Mouse (Mus musculus) R1 (cell line): ENCODE measurements around the gene Acad9.
"Not testable (repeated sequence)": the region's sequence is repeated elsewhere in the genome, so short reads cannot be mapped to it uniquely, and the experiment has no call there.

Source experiments
- DNase-seq: peaks from one replicate; pipeline ENCODE4 v3.0.0-alpha.2; 2018; ENCODE audit warnings: low read depth, low spot score

Acad9 gene

DNA sequence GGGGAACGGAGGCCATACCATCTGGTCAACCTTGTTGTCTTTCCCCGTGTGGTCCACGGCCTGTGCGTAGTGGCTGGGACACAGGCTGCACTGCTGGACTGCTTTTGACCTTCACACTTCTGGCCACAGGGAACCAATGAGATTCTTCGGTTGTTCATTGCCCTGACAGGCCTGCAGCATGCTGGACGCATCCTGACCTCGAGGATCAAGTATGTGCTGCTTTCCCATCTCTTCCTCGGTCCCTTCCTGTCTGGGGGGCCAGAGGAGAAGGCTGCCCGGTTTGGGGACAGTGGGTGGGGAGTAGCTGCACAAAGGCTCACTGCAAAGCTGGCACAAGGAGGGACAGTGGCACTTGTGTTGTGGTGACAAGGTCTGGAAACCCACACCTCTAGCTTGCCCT, 21.8 kb downstream of the Acad9 start:
- DNase-seq: no peak

- peak; percentile 90 for DNase-seq
These were observed 29.6 kb downstream of the Acad9 start for GRCm38 (mm10) chr3:36095371-36095770.

DNA sequence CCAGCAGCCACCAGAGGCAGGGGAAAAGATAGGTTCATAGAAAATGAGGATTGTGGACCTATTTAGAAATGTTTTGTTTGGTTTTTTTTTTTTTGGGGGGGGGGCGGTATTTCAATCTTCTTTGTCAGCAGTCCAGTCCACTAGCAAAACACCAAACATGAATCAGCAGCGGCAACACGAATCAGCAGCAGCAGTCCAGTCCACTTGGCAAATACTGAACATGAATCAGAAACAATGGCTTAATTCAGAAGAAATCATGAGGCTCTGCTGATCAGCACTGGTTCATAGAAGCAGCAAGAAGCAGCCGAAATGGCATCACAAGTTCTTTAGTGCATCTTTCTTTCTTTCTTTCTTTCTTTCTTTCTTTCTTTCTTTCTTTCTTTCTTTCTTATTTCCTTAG, 50.3 kb downstream of the Acad9 start:
- no peak for DNase-seq

DNA sequence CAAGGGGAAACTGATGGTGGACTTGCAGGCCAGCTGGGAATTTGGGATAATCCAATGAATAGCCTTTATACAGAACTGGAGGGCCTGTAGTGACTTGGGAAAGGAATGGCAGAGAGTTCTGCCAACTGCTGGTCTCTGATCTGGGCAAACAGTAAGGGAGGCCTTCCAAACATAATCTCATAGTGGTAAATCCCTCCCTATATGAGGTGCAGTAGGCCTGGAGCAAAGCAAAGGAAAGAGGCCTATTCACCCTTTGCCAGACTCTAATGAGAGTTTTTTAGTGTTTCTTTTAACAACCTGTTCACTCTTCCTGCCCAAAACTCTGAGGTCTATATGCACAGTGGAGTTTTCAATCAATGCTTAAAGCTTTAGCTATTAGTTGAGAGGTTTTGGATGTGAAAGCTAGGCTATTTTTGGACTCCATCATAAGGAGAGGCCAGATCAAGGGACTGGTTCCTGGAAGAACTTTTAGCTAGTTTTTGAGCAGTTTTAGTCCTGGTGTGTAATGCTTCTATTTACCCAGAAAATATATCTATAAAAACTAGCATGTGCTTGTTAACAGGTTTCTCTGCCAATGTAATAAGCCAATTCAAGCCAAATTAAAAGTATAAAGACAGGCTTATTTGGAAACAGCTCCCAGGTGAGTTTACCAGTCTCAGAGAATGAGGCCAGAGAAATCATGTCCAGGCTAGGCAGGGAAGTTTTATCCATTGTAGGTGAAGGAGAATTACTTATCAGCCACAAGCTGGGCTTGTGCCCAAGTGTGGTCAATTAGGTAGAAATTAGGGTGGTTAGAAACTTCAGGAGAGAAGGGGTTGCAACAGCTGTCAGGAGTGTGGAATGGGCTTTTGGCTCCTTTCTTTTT, 54.1 kb downstream of the Acad9 start:
- no peak for DNase-seq

- not testable (repeated sequence) for DNase-seq
These were observed 60.4 kb downstream of the Acad9 start for GRCm38 (mm10) chr3:36126176-36126575.

DNA sequence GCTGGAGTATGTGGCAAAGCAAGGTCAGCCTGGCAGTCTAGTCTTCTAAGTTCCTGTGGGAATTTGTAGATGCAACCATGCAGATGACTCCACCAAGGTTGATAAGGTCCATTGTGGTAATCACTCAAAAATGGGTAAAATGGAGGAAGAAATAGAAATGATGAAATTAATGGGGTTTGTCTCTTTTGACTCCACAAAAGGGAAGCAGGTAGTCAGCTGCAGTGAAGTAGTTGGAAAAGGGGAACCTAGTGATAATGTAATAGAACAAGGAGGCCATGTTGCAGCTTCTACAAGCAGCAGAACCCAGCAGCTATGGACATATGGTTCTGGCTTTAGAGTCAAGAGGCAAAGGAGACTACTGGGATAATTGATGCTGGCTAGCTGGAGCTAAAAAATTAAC, 70.4 kb downstream of the Acad9 start:
- no peak for DNase-seq

DNA sequence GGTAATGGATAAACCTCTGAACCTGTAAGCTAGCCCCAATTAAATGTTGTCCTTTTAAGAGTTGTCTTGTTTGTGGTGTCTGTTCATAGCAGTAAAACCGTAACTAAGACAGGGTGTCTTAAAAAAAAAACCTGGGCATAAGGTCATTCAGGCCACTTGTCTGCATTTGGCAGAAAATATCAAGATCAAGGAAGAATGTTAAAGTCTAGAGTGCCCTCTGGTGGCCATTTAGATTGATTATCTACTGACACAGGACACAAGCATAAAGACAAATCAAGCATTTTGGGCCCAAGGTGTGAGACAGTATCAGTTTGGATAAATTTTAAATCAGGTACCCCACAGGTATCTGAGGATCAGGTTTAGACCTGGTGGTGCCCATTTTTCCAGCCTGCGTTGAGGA, 71.8 kb downstream of the Acad9 start:
- peak; percentile 79 for DNase-seq

DNA sequence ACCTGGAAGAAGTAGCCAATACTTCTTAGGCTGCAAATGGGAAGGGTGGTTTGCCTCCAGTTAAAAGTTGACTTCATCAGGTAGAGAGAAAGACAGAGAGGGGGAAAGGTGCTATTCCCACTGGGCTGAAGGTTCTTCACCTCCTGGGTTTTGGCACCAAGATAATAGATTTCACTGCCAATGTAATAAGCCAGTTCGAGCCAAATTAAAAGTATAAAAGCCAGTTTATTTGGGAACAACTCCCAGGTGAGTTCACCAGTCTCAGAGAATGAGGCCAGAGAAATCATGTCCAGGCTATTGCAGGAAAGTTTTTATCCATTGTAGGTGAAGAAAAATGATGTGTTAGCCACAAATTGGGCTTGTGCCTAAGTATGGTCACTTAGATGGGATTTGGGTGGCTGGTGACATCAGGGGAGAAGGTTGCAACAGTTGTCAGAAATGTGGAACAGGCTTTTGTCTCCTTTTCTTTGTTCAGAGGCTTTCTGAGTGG, 72.4 kb downstream of the Acad9 start:
- no peak for DNase-seq

- no peak for DNase-seq
These were observed 73.2 kb downstream of the Acad9 start for GRCm38 (mm10) chr3:36138996-36139395.
